Mouse (Mus musculus): ENCODE results near the gene Fbxl4. TPM values are rescaled to one million over a fixed set of nuclear protein-coding genes. Genes with fewer than 3 reads are reported as not detected.

Fbxl4 gene
- total RNA-seq, 4 experiments from 2014 or later: 22.2 to 24.4 (median 24.0) TPM

GRCm38 (mm10) chr4:22477711-22478230 lies 120.4 kb downstream of the Fbxl4 start:
- DNase-seq: no peak

GRCm38 (mm10) chr4:22478488-22479367 lies 121.4 kb downstream of the Fbxl4 start:
- no peak for DNase-seq

- no peak for DNase-seq
Measured at GRCm38 (mm10) chr4:22479368-22480090, 122.2 kb downstream of the Fbxl4 start.

GRCm38 (mm10) chr4:22480091-22480857 lies 122.9 kb downstream of the Fbxl4 start:
- DNase-seq: no peak

GRCm38 (mm10) chr4:22480858-22481205 lies 123.5 kb downstream of the Fbxl4 start:
- DNase-seq: no peak

- no peak for DNase-seq
Measured at GRCm38 (mm10) chr4:22482118-22482517, 124.8 kb downstream of the Fbxl4 start.

GRCm38 (mm10) chr4:22482756-22483280 lies 125.5 kb downstream of the Fbxl4 start:
- no peak for DNase-seq

GRCm38 (mm10) chr4:22483548-22483947 lies 126.2 kb downstream of the Fbxl4 start:
- DNase-seq: no peak

Other genes starting within 250 kb of the Fbxl4 start
- under 1 TPM in 3 of 4 experiments, not detected in 1; 0.03 to 0.06 (median 0.06) TPM for gene Pou3f2, start 130.8 kb downstream of the Fbxl4 start, total RNA-seq (2022)

Measured in adrenal gland, adult 8-10 months (tissue).